Mouse (Mus musculus) neural tube, embryonic 14.5 days (tissue): Measurements from ENCODE around the gene Iqub. TPM values are rescaled to one million over a fixed set of nuclear protein-coding genes. Genes with fewer than 3 reads are reported as not detected.

Source experiments
- ATAC-seq: fragments of 200-750 bp; cut with Nextera tagmentation; 2 replicates; pipeline ENCODE4 v1.8.0; 2017; ENCODE audit warnings: low read depth, mild to moderate bottlenecking, moderate TSS enrichment, moderate library complexity
- H3K27ac ChIP-seq: fragments of 300-500 bp; sonication (generic); 2 replicates; pipeline ENCODE4 v1.5.1; 2014; ENCODE audit warnings: low read depth, mild to moderate bottlenecking, control low read depth, low read length, moderate library complexity, mixed read lengths
- H3K27me3 ChIP-seq: fragments of 300-500 bp; sonication (generic); 2 replicates; pipeline ENCODE4 v1.6.1; 2014; ENCODE audit warnings: low read length; ENCODE audit not compliant: control insufficient read depth, insufficient read depth
- H3K36me3 ChIP-seq: fragments of 300-500 bp; sonication (generic); 2 replicates; pipeline ENCODE4 v1.6.1; 2014; ENCODE audit warnings: low read length, mixed read lengths; ENCODE audit not compliant: control insufficient read depth, insufficient read depth
- H3K4me1 ChIP-seq: fragments of 300-500 bp; sonication (generic); 2 replicates; pipeline ENCODE4 v1.6.1; 2014; ENCODE audit warnings: low read length; ENCODE audit not compliant: control insufficient read depth, insufficient read depth
- H3K4me2 ChIP-seq: fragments of 300-500 bp; sonication (generic); 2 replicates; pipeline ENCODE4 v1.6.1; 2014; ENCODE audit warnings: mild to moderate bottlenecking, low read depth, low read length, control low read depth
- H3K4me3 ChIP-seq: fragments of 300-500 bp; sonication (generic); 2 replicates; pipeline ENCODE4 v1.5.1; 2014; ENCODE audit warnings: low read depth, low read length, control low read depth, mixed read lengths
- H3K9ac ChIP-seq: fragments of 300-500 bp; sonication (generic); replicated peaks from 2 replicates; pipeline ENCODE4 v1.6.1; 2014; ENCODE audit warnings: low read depth, mild to moderate bottlenecking, control low read depth, low read length, mixed read lengths
- H3K9me3 ChIP-seq: fragments of 300-500 bp; sonication (generic); 2 replicates; pipeline ENCODE4 v1.6.1; 2016; ENCODE audit warnings: low read length; ENCODE audit not compliant: control insufficient read depth
- WGBS: fragments of 180-500 bp; shearing (Covaris S2); extraction: QIAGEN DNeasy Blood & Tissue Kit; methylation state at CpG from one replicate; pipeline ENCODE4 v1.1.7; 2014; 5-methylcytosine and 5-hydroxymethylcytosine counted together
- polyA plus RNA-seq: library from polyadenylated mRNA; unstranded; fragments of >200 nt; fragmentation: Nextera tagmentation; extraction: Ambion mirVana; gene quantifications from 2 replicates; pipeline ENCODE4 v1.2.1, GENCODE M21; 2014

Iqub gene
- polyA plus RNA-seq: 1.6 TPM in 2 replicates

GRCm38 (mm10) chr6:24514552-24515284, at the start of gene Iqub:
Iqub (minus strand) TSS chr6:24515067.
- Histone ChIP-seq H3K4me2 (peak within 1 kb of the TSS; percentile 29; the same call in 1 of the 2 replicates), H3K4me3 (no peak within 1 kb of the TSS), H3K27me3 (no peaks in the 10 kb centered on the region), H3K9ac (0 out of 2 replicates have a peak within 1 kb of the TSS, but pooled peaks have one; percentile 4), H3K36me3 (0 out of 2 replicates have a peak, but pooled peaks cover 7% of the 10 kb centered on the region), H3K27ac (no peak within 1 kb of the TSS), H3K4me1 (0 out of 2 replicates have a peak, but pooled peaks cover 6% of the 10 kb centered on the region), H3K9me3 (no peaks in the 10 kb centered on the region)
- 24% methylated on average over 13 of the region's 13 CpGs for WGBS
- peak; percentile 92 for ATAC-seq

- H3K27ac ChIP-seq: no peak overlapping the region
- H3K4me2 ChIP-seq: no peak overlapping the region
- H3K4me3 ChIP-seq: no peak overlapping the region
- no peaks in the 10 kb centered on the region for H3K36me3 ChIP-seq
- no peak overlapping the region for H3K9ac ChIP-seq
- H3K4me1 ChIP-seq: no peaks in the 10 kb centered on the region
- H3K9me3 ChIP-seq: no peaks in the 10 kb centered on the region
- no peak for ATAC-seq
- H3K27me3 ChIP-seq: no peaks in the 10 kb centered on the region
- WGBS: 74% methylated on average over 9 of the region's 9 CpGs
Observed at GRCm38 (mm10) chr6:24564081-24564480, 49.2 kb upstream of the Iqub start.

GRCm38 (mm10) chr6:24555488-24555887, 40.6 kb upstream of the Iqub start:
- Histone ChIP-seq H3K9ac (no peak overlapping the region), H3K4me3 (no peak overlapping the region), H3K4me1 (no peaks in the 10 kb centered on the region), H3K9me3 (no peaks in the 10 kb centered on the region), H3K4me2 (no peak overlapping the region), H3K27ac (no peak overlapping the region), H3K27me3 (no peaks in the 10 kb centered on the region), H3K36me3 (no peaks in the 10 kb centered on the region)
- WGBS: 90% methylated on average over 2 of the region's 2 CpGs
- ATAC-seq: no peak

GRCm38 (mm10) chr6:24554427-24555086, 39.7 kb upstream of the Iqub start:
- no peaks in the 10 kb centered on the region for H3K27me3 ChIP-seq
- no peaks in the 10 kb centered on the region for H3K4me1 ChIP-seq
- WGBS: 77% methylated on average over 11 of the region's 11 CpGs
- H3K4me2 ChIP-seq: no peak overlapping the region
- no peaks in the 10 kb centered on the region for H3K36me3 ChIP-seq
- ATAC-seq: no peak
- no peak overlapping the region for H3K4me3 ChIP-seq
- no peak overlapping the region for H3K27ac ChIP-seq
- H3K9ac ChIP-seq: no peak overlapping the region
- no peaks in the 10 kb centered on the region for H3K9me3 ChIP-seq

- H3K4me2 ChIP-seq: no peak overlapping the region
- H3K27me3 ChIP-seq: no peaks in the 10 kb centered on the region
- WGBS: 70% methylated on average over 7 of the region's 7 CpGs
- ATAC-seq: no peak
- H3K4me3 ChIP-seq: no peak overlapping the region
- H3K9ac ChIP-seq: no peak overlapping the region
- no peaks in the 10 kb centered on the region for H3K4me1 ChIP-seq
- no peaks in the 10 kb centered on the region for H3K36me3 ChIP-seq
- no peak overlapping the region for H3K27ac ChIP-seq
- H3K9me3 ChIP-seq: no peaks in the 10 kb centered on the region
Observed at GRCm38 (mm10) chr6:24552046-24552445, 37.2 kb upstream of the Iqub start.

DNA sequence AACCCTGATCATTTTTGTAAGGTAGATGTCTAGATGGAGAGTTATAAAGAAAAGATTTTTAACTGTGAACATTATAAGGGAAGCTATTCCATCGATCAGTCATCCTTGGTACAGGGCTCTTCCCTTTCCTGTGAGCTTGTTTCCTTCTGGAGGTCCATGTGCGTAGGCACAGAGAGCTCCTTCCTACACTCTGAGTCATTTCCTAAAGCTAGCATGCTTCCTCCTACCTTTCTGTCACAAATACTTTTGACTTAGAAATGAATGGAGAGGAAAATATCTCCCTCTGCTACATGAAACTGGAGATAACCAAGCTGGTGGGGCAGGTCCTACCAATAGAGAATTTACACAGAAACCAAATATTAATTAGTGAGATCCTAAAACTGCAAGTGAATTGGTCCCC, 34.9 kb upstream of the Iqub start:
- H3K27ac ChIP-seq: no peak overlapping the region
- H3K4me3 ChIP-seq: no peak overlapping the region
- H3K36me3 ChIP-seq: no peaks in the 10 kb centered on the region
- WGBS: 93% methylated on average over 2 of the region's 2 CpGs
- H3K4me1 ChIP-seq: no peaks in the 10 kb centered on the region
- H3K9me3 ChIP-seq: no peaks in the 10 kb centered on the region
- no peak overlapping the region for H3K9ac ChIP-seq
- no peak overlapping the region for H3K4me2 ChIP-seq
- H3K27me3 ChIP-seq: no peaks in the 10 kb centered on the region
- no peak for ATAC-seq

DNA sequence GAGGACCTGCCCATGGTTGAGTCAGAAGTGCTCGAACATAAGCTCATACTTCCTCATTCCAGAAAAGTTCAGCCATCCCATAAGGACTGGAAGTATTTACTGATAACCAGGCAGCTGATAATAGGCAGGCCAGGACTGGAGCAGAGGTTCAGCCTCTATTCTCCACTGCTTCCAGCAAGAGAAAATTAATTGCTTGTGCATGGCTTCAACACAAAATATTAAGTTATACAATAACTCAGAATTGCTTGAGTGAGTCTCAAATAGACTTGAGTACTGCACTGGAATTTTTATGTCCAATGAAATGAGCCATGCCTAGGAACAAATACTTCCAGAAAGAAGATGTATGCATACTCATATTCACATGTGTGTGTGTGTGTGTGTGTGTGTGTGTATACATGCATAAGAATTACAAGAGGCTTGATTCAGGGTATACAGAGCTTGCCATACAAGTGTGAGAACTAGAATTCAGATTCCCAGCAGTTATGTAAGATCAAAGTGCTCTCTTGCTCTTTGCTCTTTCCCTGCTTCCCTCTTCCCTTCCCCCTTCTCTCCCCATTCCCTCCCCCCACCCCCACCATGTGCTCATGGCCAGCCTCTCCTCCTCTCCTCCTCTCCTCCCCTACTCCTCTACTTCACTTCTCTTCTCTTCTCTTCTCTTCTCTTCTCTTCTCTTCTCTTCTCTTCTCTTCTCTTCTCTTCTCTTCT, 32.0 kb upstream of the Iqub start:
- H3K36me3 ChIP-seq: no peaks in the 10 kb centered on the region
- WGBS: 90% methylated on average over 1 of the region's 1 CpGs
- no peak overlapping the region for H3K4me3 ChIP-seq
- ATAC-seq: no peak
- H3K9ac ChIP-seq: no peak overlapping the region
- no peak overlapping the region for H3K27ac ChIP-seq
- H3K27me3 ChIP-seq: no peaks in the 10 kb centered on the region
- no peaks in the 10 kb centered on the region for H3K9me3 ChIP-seq
- H3K4me1 ChIP-seq: no peaks in the 10 kb centered on the region
- H3K4me2 ChIP-seq: no peak overlapping the region

DNA sequence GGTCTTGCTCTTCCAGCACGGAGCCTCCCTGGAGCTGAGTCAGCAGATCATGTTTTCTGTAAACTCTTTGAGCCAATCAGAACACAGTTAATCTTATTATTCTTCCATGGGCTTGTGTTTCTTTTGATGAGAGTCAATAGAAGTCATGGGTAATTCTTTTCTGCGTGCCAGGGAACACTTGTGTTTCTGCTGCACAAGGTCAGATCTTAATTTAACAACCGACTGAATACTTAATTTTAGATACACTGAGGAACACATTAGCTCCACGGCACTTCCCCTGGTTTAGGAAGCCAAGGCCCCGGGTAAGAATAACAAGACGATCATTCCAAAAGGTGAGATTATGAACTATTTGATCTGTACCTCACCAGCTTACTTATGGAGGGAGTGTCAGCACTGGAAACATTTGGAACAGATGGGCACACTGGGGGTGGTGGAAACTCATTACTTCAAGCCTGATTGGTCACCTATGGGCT, 28.3 kb upstream of the Iqub start:
- H3K9me3 ChIP-seq: no peaks in the 10 kb centered on the region
- no peak overlapping the region for H3K4me3 ChIP-seq
- no peak for ATAC-seq
- no peaks in the 10 kb centered on the region for H3K4me1 ChIP-seq
- H3K36me3 ChIP-seq: no peaks in the 10 kb centered on the region
- H3K9ac ChIP-seq: no peak overlapping the region
- 66% methylated on average over 6 of the region's 6 CpGs for WGBS
- H3K27me3 ChIP-seq: no peaks in the 10 kb centered on the region
- H3K27ac ChIP-seq: no peak overlapping the region
- H3K4me2 ChIP-seq: no peak overlapping the region

DNA sequence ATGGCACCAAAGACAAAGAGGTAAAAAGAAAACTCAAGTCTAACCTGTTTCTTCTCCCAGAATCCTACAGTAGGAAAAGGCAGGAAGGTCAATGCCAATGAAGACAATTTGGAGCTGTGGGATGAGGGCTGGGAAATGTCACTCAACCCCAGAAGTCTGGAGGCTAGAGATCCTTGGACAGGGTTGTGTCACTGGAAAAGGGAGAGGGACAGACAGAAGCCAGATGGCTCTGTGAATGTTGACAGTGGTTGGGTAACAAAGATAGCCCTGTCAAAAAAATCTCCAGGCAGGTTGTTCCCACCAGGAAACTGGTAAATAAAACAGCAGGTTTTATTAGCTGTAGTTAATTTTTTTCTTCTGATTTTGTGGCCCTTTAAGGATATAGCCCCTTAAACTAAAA, 27.5 kb upstream of the Iqub start:
- ATAC-seq: no peak
- H3K36me3 ChIP-seq: no peaks in the 10 kb centered on the region
- H3K9me3 ChIP-seq: no peaks in the 10 kb centered on the region
- H3K27me3 ChIP-seq: no peaks in the 10 kb centered on the region
- no peak overlapping the region for H3K4me3 ChIP-seq
- H3K4me2 ChIP-seq: no peak overlapping the region
- H3K4me1 ChIP-seq: no peaks in the 10 kb centered on the region
- no peak overlapping the region for H3K27ac ChIP-seq
- H3K9ac ChIP-seq: no peak overlapping the region
